Mouse (Mus musculus): Measurements from ENCODE around the gene Olfr1173. TPM values are rescaled to one million over a fixed set of nuclear protein-coding genes. Genes with fewer than 3 reads are reported as not detected.

The Olfr1173 gene
- polyA plus RNA-seq (2016; fragmentation: Nextera tagmentation; extraction: Ambion mirVana), result not detected in 2 replicates

DNA sequence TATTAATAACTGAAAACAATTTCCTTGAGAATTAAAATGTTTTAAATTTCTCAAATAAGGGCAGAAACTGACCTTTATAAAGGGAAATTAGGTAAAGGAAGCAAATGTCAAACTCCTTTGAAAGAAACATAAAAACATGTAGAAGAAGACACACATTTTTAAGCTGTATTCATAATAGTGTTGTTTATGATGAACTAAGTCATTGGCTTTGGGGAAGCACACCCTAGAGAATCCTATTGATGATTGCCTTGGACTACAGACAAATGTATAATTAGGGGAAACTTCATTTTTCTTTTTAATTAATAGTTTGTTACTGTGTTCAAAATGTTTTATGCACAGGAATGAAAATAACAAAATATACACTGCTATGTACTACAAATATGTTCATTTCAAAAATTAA lies at the start of gene Olfr1173:
Olfr1173 (minus strand) TSS at position 101 of the 400 bp plus-strand sequence.
- Histone ChIP-seq H3K4me3 (no peak within 1 kb of the TSS), H3K27ac (ENCODE audit: poor library complexity, severe bottlenecking) (no peak within 1 kb of the TSS), H3K4me1 (replicated peaks) (no peaks in the 10 kb centered on the region), H3K9me3 (replicated peaks) (no peaks in the 10 kb centered on the region), H3K36me3 (no peaks in the 10 kb centered on the region), H3K4me2 (no peak within 1 kb of the TSS), H3K9ac (no peak within 1 kb of the TSS), H3K27me3 (replicated peaks) (no peaks in the 10 kb centered on the region)
- ATAC-seq (ENCODE audit: insufficient number of reproducible peaks, low FRiP score), result no peak

- no peaks in the 10 kb centered on the region for H3K27me3 ChIP-seq (replicated peaks)
- H3K27ac ChIP-seq (ENCODE audit: poor library complexity, severe bottlenecking), result no peak within 1 kb of the TSS
- ATAC-seq (ENCODE audit: insufficient number of reproducible peaks, low FRiP score), result no peak
- no peak within 1 kb of the TSS for H3K9ac ChIP-seq
- H3K4me3 ChIP-seq, result no peak within 1 kb of the TSS
- H3K4me1 ChIP-seq (replicated peaks), result no peaks in the 10 kb centered on the region
- H3K36me3 ChIP-seq, result no peaks in the 10 kb centered on the region
- H3K9me3 ChIP-seq (replicated peaks), result no peaks in the 10 kb centered on the region
- H3K4me2 ChIP-seq, result no peak within 1 kb of the TSS
- WGBS, result 78% methylated on average over 2 of the region's 2 CpGs
Observed at GRCm38 (mm10) chr2:88327115-88327514, 47.4 kb upstream of the Olfr1173 start, which contains the start of gene Olfr1175-ps. Gene Olfr1175-ps (minus strand): TSS chr2:88327215.

DNA sequence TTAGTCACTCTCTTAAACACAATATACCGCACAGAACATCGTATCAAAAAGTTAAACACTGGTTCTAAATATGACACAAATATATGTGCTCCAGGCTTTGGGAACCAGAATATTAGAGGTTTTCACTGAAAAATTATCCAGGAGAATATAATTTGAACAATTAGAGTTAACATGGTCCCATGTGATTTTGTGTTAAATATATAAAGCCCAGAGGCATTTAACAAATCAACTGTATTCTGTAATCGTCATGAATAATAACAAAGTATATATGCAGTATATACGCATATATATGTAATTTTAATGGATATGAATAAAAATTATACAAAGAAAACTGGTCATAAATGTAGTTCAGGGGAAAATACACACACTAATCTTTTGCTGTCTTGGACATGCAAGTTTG lies 35.4 kb upstream of the Olfr1173 start, which contains the start of gene Olfr1174-ps:
Olfr1174-ps (minus strand) TSS at position 101 of the 400 bp plus-strand sequence.
- H3K27me3 ChIP-seq (replicated peaks), result no peaks in the 10 kb centered on the region
- no peaks in the 10 kb centered on the region for H3K9me3 ChIP-seq (replicated peaks)
- WGBS, result 85% methylated on average over 4 of the region's 4 CpGs
- H3K9ac ChIP-seq, result no peak within 1 kb of the TSS
- ATAC-seq (ENCODE audit: insufficient number of reproducible peaks, low FRiP score), result no peak
- no peak within 1 kb of the TSS for H3K27ac ChIP-seq (ENCODE audit: poor library complexity, severe bottlenecking)
- no peaks in the 10 kb centered on the region for H3K4me1 ChIP-seq (replicated peaks)
- no peaks in the 10 kb centered on the region for H3K36me3 ChIP-seq
- no peak within 1 kb of the TSS for H3K4me3 ChIP-seq
- H3K4me2 ChIP-seq, result no peak within 1 kb of the TSS

- Histone ChIP-seq H3K4me2 (no peak within 1 kb of the TSS), H3K4me3 (no peak within 1 kb of the TSS), H3K27me3 (replicated peaks) (no peaks in the 10 kb centered on the region), H3K9ac (no peak within 1 kb of the TSS), H3K9me3 (replicated peaks) (no peaks in the 10 kb centered on the region), H3K36me3 (no peaks in the 10 kb centered on the region), H3K27ac (ENCODE audit: poor library complexity, severe bottlenecking) (no peak within 1 kb of the TSS), H3K4me1 (replicated peaks) (no peaks in the 10 kb centered on the region)
- 78% methylated on average over 1 of the region's 1 CpGs for WGBS
- no peak for ATAC-seq (ENCODE audit: insufficient number of reproducible peaks, low FRiP score)
Observed at GRCm38 (mm10) chr2:88228234-88228633, 51.4 kb downstream of the Olfr1173 start, which contains the start of gene Olfr1170. Gene Olfr1170 (minus strand): TSS chr2:88228334.

Other genes with a start within 250 kb of the Olfr1173 start
- not detected in 2 replicates for gene Olfr73, start 242.2 kb downstream of the Olfr1173 start, polyA plus RNA-seq (2016; fragmentation: Nextera tagmentation; extraction: Ambion mirVana)
- gene Olfr1162, start 228.7 kb downstream of the Olfr1173 start, polyA plus RNA-seq (2016; fragmentation: Nextera tagmentation; extraction: Ambion mirVana), result not detected in 2 replicates
- not detected in 2 replicates for gene Olfr1163, start 208.0 kb downstream of the Olfr1173 start, polyA plus RNA-seq (2016; fragmentation: Nextera tagmentation; extraction: Ambion mirVana)
- not detected in 2 replicates for gene Olfr1164, start 185.9 kb downstream of the Olfr1173 start, polyA plus RNA-seq (2016; fragmentation: Nextera tagmentation; extraction: Ambion mirVana)
- gene Olfr1166, start 151.6 kb downstream of the Olfr1173 start, polyA plus RNA-seq (2016; fragmentation: Nextera tagmentation; extraction: Ambion mirVana), result not detected in 2 replicates
- not detected in 2 replicates for gene Olfr1167, start 124.7 kb downstream of the Olfr1173 start, polyA plus RNA-seq (2016; fragmentation: Nextera tagmentation; extraction: Ambion mirVana)
- gene Olfr1168, start 98.0 kb downstream of the Olfr1173 start, polyA plus RNA-seq (2016; fragmentation: Nextera tagmentation; extraction: Ambion mirVana), result not detected in 2 replicates
- not detected in 2 replicates for gene Olfr1170, start 51.5 kb downstream of the Olfr1173 start, polyA plus RNA-seq (2016; fragmentation: Nextera tagmentation; extraction: Ambion mirVana)
- gene Olfr1174-ps, start 35.3 kb upstream of the Olfr1173 start, polyA plus RNA-seq (2016; fragmentation: Nextera tagmentation; extraction: Ambion mirVana), result not detected in 2 replicates
- gene Olfr1175-ps, start 47.3 kb upstream of the Olfr1173 start, polyA plus RNA-seq (2016; fragmentation: Nextera tagmentation; extraction: Ambion mirVana), result not detected in 2 replicates
- not detected in 2 replicates for gene Olfr1176, start 56.8 kb upstream of the Olfr1173 start, polyA plus RNA-seq (2016; fragmentation: Nextera tagmentation; extraction: Ambion mirVana)
- gene Olfr1177-ps, start 66.6 kb upstream of the Olfr1173 start, polyA plus RNA-seq (2016; fragmentation: Nextera tagmentation; extraction: Ambion mirVana), result not detected in 2 replicates
- gene Olfr1178, start 107.2 kb upstream of the Olfr1173 start, polyA plus RNA-seq (2016; fragmentation: Nextera tagmentation; extraction: Ambion mirVana), result not detected in 2 replicates
- gene Olfr1179, start 126.6 kb upstream of the Olfr1173 start, polyA plus RNA-seq (2016; fragmentation: Nextera tagmentation; extraction: Ambion mirVana), result not detected in 2 replicates
- not detected in 2 replicates for gene Olfr1180, start 139.3 kb upstream of the Olfr1173 start, polyA plus RNA-seq (2016; fragmentation: Nextera tagmentation; extraction: Ambion mirVana)
- not detected in 2 replicates for gene Olfr1181, start 146.3 kb upstream of the Olfr1173 start, polyA plus RNA-seq (2016; fragmentation: Nextera tagmentation; extraction: Ambion mirVana)
- not detected in 2 replicates for gene Gm13757, start 169.3 kb upstream of the Olfr1173 start, polyA plus RNA-seq (2016; fragmentation: Nextera tagmentation; extraction: Ambion mirVana)
- not detected in 2 replicates for gene Olfr1183, start 175.0 kb upstream of the Olfr1173 start, polyA plus RNA-seq (2016; fragmentation: Nextera tagmentation; extraction: Ambion mirVana)
- not detected in 2 replicates for gene Olfr1184, start 203.7 kb upstream of the Olfr1173 start, polyA plus RNA-seq (2016; fragmentation: Nextera tagmentation; extraction: Ambion mirVana)
- not detected in 2 replicates for gene Olfr1185-ps1, start 213.4 kb upstream of the Olfr1173 start, polyA plus RNA-seq (2016; fragmentation: Nextera tagmentation; extraction: Ambion mirVana)
- not detected in 2 replicates for gene Olfr1186, start 238.7 kb upstream of the Olfr1173 start, polyA plus RNA-seq (2016; fragmentation: Nextera tagmentation; extraction: Ambion mirVana)

All from heart, embryonic 12.5 days (tissue).